Mouse (Mus musculus) limb, embryonic 11.5 days (tissue): ENCODE data around the gene Trim12c. TPM values are rescaled to one million over a fixed set of nuclear protein-coding genes. Genes with fewer than 3 reads are reported as not detected.

Experiments used
- polyA plus RNA-seq: library from polyadenylated mRNA; unstranded; fragments of >200 nt; fragmentation: Nextera tagmentation; extraction: Ambion mirVana; gene quantifications from 2 replicates; pipeline ENCODE4 v1.2.1, GENCODE M21; 2014

The Trim12c gene
- polyA plus RNA-seq, 1 experiment from 2014 or later: 1.3 TPM

Other genes starting within 250 kb of the Trim12c start
- gene Olfr646, start 248.5 kb downstream of the Trim12c start, polyA plus RNA-seq: not detected in 2 replicates
- not detected in 2 replicates for gene Ubqln5, start 223.5 kb downstream of the Trim12c start, polyA plus RNA-seq
- not detected in 2 replicates for gene Olfr643, start 216.0 kb downstream of the Trim12c start, polyA plus RNA-seq
- not detected in 2 replicates for gene Ubqln3, start 210.1 kb downstream of the Trim12c start, polyA plus RNA-seq
- not detected in 2 replicates for gene Ubqlnl, start 202.8 kb downstream of the Trim12c start, polyA plus RNA-seq
- gene Olfm5, start 188.5 kb downstream of the Trim12c start, polyA plus RNA-seq: not detected in 2 replicates
- 0.18 and 0.25 TPM in 2 replicates for gene Olfr648, start 170.0 kb downstream of the Trim12c start, polyA plus RNA-seq
- gene Olfr649, start 157.4 kb downstream of the Trim12c start, polyA plus RNA-seq: not detected in 2 replicates
- 3.5 and 5.5 TPM in 2 replicates for gene Trim6, start 134.6 kb downstream of the Trim12c start, polyA plus RNA-seq
- gene Trim34a, start 108.9 kb downstream of the Trim12c start, polyA plus RNA-seq: 0.64 and 1.4 TPM in 2 replicates
- gene Trim5, start 65.3 kb downstream of the Trim12c start, polyA plus RNA-seq: 0.08 and 0.13 TPM in 2 replicates
- gene Trim12a, start 37.9 kb downstream of the Trim12c start, polyA plus RNA-seq: 3.8 and 3.9 TPM in 2 replicates
- not detected in 2 replicates for gene Trim34b, start 23.9 kb downstream of the Trim12c start, polyA plus RNA-seq
- gene Trim30b, start 16.5 kb upstream of the Trim12c start, polyA plus RNA-seq: not detected in 2 replicates
- gene Trim30c, start 47.5 kb upstream of the Trim12c start, polyA plus RNA-seq: not detected in 2 replicates
- 0.51 and 0.61 TPM in 2 replicates for gene Trim30a, start 111.8 kb upstream of the Trim12c start, polyA plus RNA-seq
- 0.08 TPM in 1 of 2 replicates, not detected in the other for gene Trim30d, start 154.5 kb upstream of the Trim12c start, polyA plus RNA-seq
- gene Olfr651, start 196.8 kb upstream of the Trim12c start, polyA plus RNA-seq: not detected in 2 replicates
- not detected in 2 replicates for gene Olfr652, start 207.5 kb upstream of the Trim12c start, polyA plus RNA-seq
- not detected in 2 replicates for gene Olfr653, start 224.0 kb upstream of the Trim12c start, polyA plus RNA-seq
- gene Olfr654, start 233.7 kb upstream of the Trim12c start, polyA plus RNA-seq: not detected in 2 replicates
- not detected in 2 replicates for gene Olfr655, start 248.4 kb upstream of the Trim12c start, polyA plus RNA-seq